14 mouse cellular contexts compared by ENCODE assay signal in genomic region chr16:10923561-10923960, GRCm38 (mm10).
DNase-seq lines count a peak whose midpoint lies in the region; TF ChIP-seq lines count a peak whose summit lies in the region.
"Had no signal": no experiment of that assay in that cellular context is flagged by ENCODE, and none has a peak within 500 bp of the region (broad histone marks: within the 10 kb centered on the region; RNA-seq: fewer than 3 reads in every experiment).

No protein-coding gene starts in this region.

- H3K27ac ChIP-seq in layer of hippocampus, adult 2 months: no peak overlapping the region
- H3K27ac ChIP-seq: embryonic facial prominence, embryonic 10.5 days; forebrain, embryonic 13.5 days; hindbrain, embryonic 15.5 days had no signal

- H3K4me3 ChIP-seq in layer of hippocampus, adult 2 months: no peak overlapping the region
- H3K4me3 ChIP-seq: embryonic facial prominence, embryonic 10.5 days; forebrain, embryonic 13.5 days; heart, embryonic 12.5 days; hindbrain, embryonic 15.5 days had no signal

- TF ChIP-seq CTCF in layer of hippocampus, adult 2 months (conservative IDR thresholded peaks at IDR 0.05): no peak

- peak; percentile 16 for DNase-seq in brain, adult 2 months (ENCODE audit: low read depth, low spot score)
- peak; percentile 22 to 26 for DNase-seq in cerebellum, adult 18-20 months
- DNase-seq in cerebellum, adult 9-11 months: peak; percentile 27
- peak; percentile 41 to 49 for DNase-seq in cerebellum, postnatal 36 days
- DNase-seq in layer of hippocampus, adult 2 months (ENCODE audit: low spot score in 2 of 2): no peak
- DNase-seq in T-cell, adult 2 months (ENCODE audit: low spot score): no peak
- DNase-seq: adrenal gland, postnatal 14 days; forebrain, postnatal 0 days; gastrocnemius, postnatal 14 days; kidney, adult 8-10 months had no signal

Comparison
In these comparisons a context has a peak if more than half of its experiments do, and no peak if none do; other contexts are left out.
1. DNase-seq: peak in brain, adult 2 months (single experiment), cerebellum, adult 18-20 months (2 of 2), cerebellum, adult 9-11 months (single experiment) and cerebellum, postnatal 36 days (2 of 2); none in layer of hippocampus, adult 2 months (0 of 2) and T-cell, adult 2 months (single experiment).